26 mouse cellular contexts compared by ENCODE assay signal in genomic region chr11:29496962-29497361, GRCm38 (mm10). TPM values are rescaled to one million over a fixed set of nuclear protein-coding genes. Genes with fewer than 3 reads are reported as not detected.
DNase-seq lines count a peak whose midpoint lies in the region; ATAC-seq and TF ChIP-seq lines count a peak whose summit lies in the region.
"Had no signal": no experiment of that assay in that cellular context is flagged by ENCODE, and none has a peak within 500 bp of the region (broad histone marks: within the 10 kb centered on the region; RNA-seq: fewer than 3 reads in every experiment).

No protein-coding gene starts in this region.

- no peak overlapping the region for H3K4me3 ChIP-seq in liver, adult 2 months (ENCODE audit: insufficient read depth, low read depth, low read length)
- no peak overlapping the region for H3K4me3 ChIP-seq in liver, embryonic 12.5 days
- no peak overlapping the region; the same call in 1 of the 2 replicates for H3K4me3 ChIP-seq in bone marrow macrophage, adult 2 months (ENCODE audit: insufficient read depth, low read length)
- H3K4me3 ChIP-seq: embryonic facial prominence, embryonic 13.5 days; embryonic facial prominence, embryonic 15.5 days; erythroblast, embryonic 14.5 days; forebrain, embryonic 10.5 days; forebrain, embryonic 12.5 days had no signal

- no peak for TF ChIP-seq POLR2A in liver, adult 2 months (IDR thresholded peaks at IDR 0.05; ENCODE audit: extremely low read depth, insufficient read depth, low read length)
- no peak for TF ChIP-seq POLR2A in bone marrow macrophage, adult 2 months (IDR thresholded peaks at IDR 0.05; ENCODE audit: borderline replicate concordance, low read depth, low read length)

- intact Hi-C loops in left cerebral cortex, postnatal 4 days (cut with DNase I), result no loop called here

- 82% methylated on average over 3 of the region's 3 CpGs for WGBS in liver, adult 2 months
- WGBS in liver, embryonic 12.5 days (ENCODE audit: insufficient replicate concordance), result 71% methylated on average over 3 of the region's 3 CpGs

- no peak overlapping the region for H3K27ac ChIP-seq in liver, adult 2 months (replicated peaks; ENCODE audit: insufficient read depth, low read depth, low read length)
- no peak overlapping the region for H3K27ac ChIP-seq in liver, embryonic 12.5 days
- H3K27ac ChIP-seq in bone marrow macrophage, adult 2 months (ENCODE audit: insufficient read depth, low read depth, low read length), result peak overlapping the region; percentile 62
- H3K27ac ChIP-seq: embryonic facial prominence, embryonic 13.5 days; embryonic facial prominence, embryonic 15.5 days; forebrain, embryonic 10.5 days; forebrain, embryonic 12.5 days had no signal

- H3K27me3 ChIP-seq in liver, adult 2 months (ENCODE audit: control insufficient read depth, insufficient read depth, low read length), result no peaks in the 10 kb centered on the region
- no peaks in the 10 kb centered on the region for H3K27me3 ChIP-seq in liver, embryonic 12.5 days (replicated peaks)
- H3K27me3 ChIP-seq: embryonic facial prominence, embryonic 13.5 days; embryonic facial prominence, embryonic 15.5 days; forebrain, embryonic 12.5 days had no signal

- H3K9ac ChIP-seq in liver, adult 2 months (ENCODE audit: low read depth, low read length), result no peak overlapping the region
- no peak overlapping the region for H3K9ac ChIP-seq in liver, embryonic 12.5 days
- H3K9ac ChIP-seq: embryonic facial prominence, embryonic 13.5 days; embryonic facial prominence, embryonic 15.5 days; forebrain, embryonic 12.5 days had no signal

- no peaks in the 10 kb centered on the region for H3K36me3 ChIP-seq in liver, adult 2 months (ENCODE audit: control insufficient read depth, insufficient read depth, low read length)
- peaks cover 12% of the 10 kb centered on the region for H3K36me3 ChIP-seq in liver, embryonic 12.5 days

- H3K4me1 ChIP-seq in liver, adult 2 months (ENCODE audit: control insufficient read depth, insufficient read depth, low read length), result no peaks in the 10 kb centered on the region
- H3K4me1 ChIP-seq in liver, embryonic 12.5 days, result 0 out of 2 replicates have a peak, but pooled peaks cover 3% of the 10 kb centered on the region
- peaks cover 10% of the 10 kb centered on the region for H3K4me1 ChIP-seq in bone marrow macrophage, adult 2 months (ENCODE audit: control insufficient read depth, insufficient read depth, low read length)
- H3K4me1 ChIP-seq: embryonic facial prominence, embryonic 13.5 days; embryonic facial prominence, embryonic 15.5 days; forebrain, embryonic 10.5 days; forebrain, embryonic 12.5 days had no signal

- no peaks in the 10 kb centered on the region for H3K79me2 ChIP-seq in liver, adult 2 months (ENCODE audit: control insufficient read depth, insufficient read depth, low read length)

- H3K9me3 ChIP-seq in liver, embryonic 12.5 days (replicated peaks), result no peaks in the 10 kb centered on the region
- H3K9me3 ChIP-seq: embryonic facial prominence, embryonic 13.5 days; embryonic facial prominence, embryonic 15.5 days; forebrain, embryonic 10.5 days; forebrain, embryonic 12.5 days had no signal

- TF ChIP-seq CTCF in liver, adult 2 months (IDR thresholded peaks at IDR 0.05; ENCODE audit: low read depth, low read length), result no peak
- TF ChIP-seq CTCF in bone marrow macrophage, adult 2 months (IDR thresholded peaks at IDR 0.05; ENCODE audit: low read depth, low read length), result no peak

- DNase-seq in liver, adult 2 months (ENCODE audit: extremely low read depth, low read depth, low spot score), result peak; percentile 19
- no peak for DNase-seq in left cerebral cortex, postnatal 4 days
- no peak for DNase-seq in right cerebral cortex, adult 2 months (ENCODE audit: low spot score in 2 of 2)
- DNase-seq: adrenal gland, adult 2 months; adrenal gland, postnatal 10 days; adrenal gland, postnatal 25 days; cerebellum, adult 11-12 months; cerebellum, adult 2 months; cerebellum, adult 9-10 months; cerebellum, postnatal 10 days; cerebellum, postnatal 25 days; embryo, embryonic 11 days had no signal

- H3K4me2 ChIP-seq in liver, embryonic 12.5 days, result no peak overlapping the region
- H3K4me2 ChIP-seq: embryonic facial prominence, embryonic 13.5 days; embryonic facial prominence, embryonic 15.5 days; forebrain, embryonic 12.5 days had no signal

- ATAC-seq in liver, embryonic 12.5 days, result no peak
- ATAC-seq in granulocyte monocyte progenitor cell, adult 5-6 weeks (replicated peaks; ENCODE audit: poor library complexity, severe bottlenecking), result peak; percentile 99
- peak; percentile 79 for ATAC-seq in megakaryocyte, adult 5-6 weeks (ENCODE audit: poor library complexity, severe bottlenecking)
- ATAC-seq in monocyte, adult 5-6 weeks (replicated peaks; ENCODE audit: insufficient number of reproducible peaks, low FRiP score, low TSS enrichment, poor library complexity, severe bottlenecking), result no peak
- ATAC-seq: forebrain, embryonic 14.5 days; forebrain, embryonic 16.5 days had no signal

RNA-seq across cellular contexts. Expression of gene Prorsd1, which starts 17.9 kb away (rescaled TPM):
- 14.6 and 15.8 TPM in 2 replicates for total RNA-seq in liver, adult 2 months (2014; rRNA removed)
- 3.5 and 4.1 TPM in 2 replicates for polyA plus RNA-seq in liver, adult 2 months (2012; rRNA removed)
- 31.4 and 32.1 TPM in 2 replicates for polyA plus RNA-seq in liver, embryonic 12.5 days (2016; fragmentation: Nextera tagmentation; extraction: Ambion mirVana)
- 59.9 and 70.2 TPM in 2 replicates for polyA plus RNA-seq in bone marrow macrophage, adult 2 months (2012; ENCODE audit: insufficient read depth, insufficient read length, missing spikeins)
- 34.5 and 53.7 TPM in 2 replicates for total RNA-seq in granulocyte monocyte progenitor cell, adult 5-6 weeks (2014; fragmentation: Nextera tagmentation)
- 21.1 and 46.2 TPM in 2 replicates for total RNA-seq in granulocyte monocyte progenitor cell, adult 5-6 weeks (2017)
- total RNA-seq in megakaryocyte, adult 5-6 weeks (2015), result 27.6 and 32.4 TPM in 2 replicates
- 33.0 and 40.1 TPM in 2 replicates for total RNA-seq in megakaryocyte, adult 5-6 weeks (2017)
- 1 to 10 TPM; 3.3 to 3.8 TPM for total RNA-seq in left cerebral cortex, postnatal 4 days (2021)
- total RNA-seq in monocyte, adult 5-6 weeks (2017), result 44.8 to 68.6 TPM (median 53.3 TPM) in 3 replicates

RNA-seq across cellular contexts. Expression of gene Mtif2, which starts 29.2 kb away (rescaled TPM):
- 23.4 and 26.2 TPM in 2 replicates for total RNA-seq in liver, adult 2 months (2014; rRNA removed)
- 8.3 and 12.7 TPM in 2 replicates for polyA plus RNA-seq in liver, adult 2 months (2012; rRNA removed)
- polyA plus RNA-seq in liver, embryonic 12.5 days (2016; fragmentation: Nextera tagmentation; extraction: Ambion mirVana), result 36.2 and 37.0 TPM in 2 replicates
- polyA plus RNA-seq in bone marrow macrophage, adult 2 months (2012; ENCODE audit: insufficient read depth, insufficient read length, missing spikeins), result 28.1 and 29.9 TPM in 2 replicates
- 26.6 and 36.1 TPM in 2 replicates for total RNA-seq in granulocyte monocyte progenitor cell, adult 5-6 weeks (2014; fragmentation: Nextera tagmentation)
- 59.9 and 69.5 TPM in 2 replicates for total RNA-seq in granulocyte monocyte progenitor cell, adult 5-6 weeks (2017)
- total RNA-seq in megakaryocyte, adult 5-6 weeks (2015), result 11.4 and 14.3 TPM in 2 replicates
- total RNA-seq in megakaryocyte, adult 5-6 weeks (2017), result 35.4 and 35.9 TPM in 2 replicates
- 10 to 100 TPM; 33.2 to 40.3 TPM for total RNA-seq in left cerebral cortex, postnatal 4 days (2021)
- 41.4 to 52.9 TPM (median 44.3 TPM) in 3 replicates for total RNA-seq in monocyte, adult 5-6 weeks (2017)

RNA-seq across cellular contexts. Expression of gene Clhc1, which starts 50.8 kb away (rescaled TPM):
- total RNA-seq in liver, adult 2 months (2014; rRNA removed), result 0.28 TPM in 1 of 2 replicates, not detected in the other
- polyA plus RNA-seq in liver, adult 2 months (2012; rRNA removed), result not detected in 2 replicates
- polyA plus RNA-seq in liver, embryonic 12.5 days (2016; fragmentation: Nextera tagmentation; extraction: Ambion mirVana), result 0.21 and 0.23 TPM in 2 replicates
- polyA plus RNA-seq in bone marrow macrophage, adult 2 months (2012; ENCODE audit: insufficient read depth, insufficient read length, missing spikeins), result 1.2 TPM in 1 of 2 replicates, not detected in the other
- 1.2 TPM in 1 of 2 replicates, not detected in the other for total RNA-seq in granulocyte monocyte progenitor cell, adult 5-6 weeks (2014; fragmentation: Nextera tagmentation)
- total RNA-seq in granulocyte monocyte progenitor cell, adult 5-6 weeks (2017), result 0.47 TPM in 1 of 2 replicates, not detected in the other
- total RNA-seq in megakaryocyte, adult 5-6 weeks (2015), result 0.41 and 0.49 TPM in 2 replicates
- total RNA-seq in megakaryocyte, adult 5-6 weeks (2017), result 0.04 TPM in 1 of 2 replicates, not detected in the other
- under 1 TPM in 1 of 2 experiments, not detected in 1; 0.32 TPM for total RNA-seq in left cerebral cortex, postnatal 4 days (2021)
- 0.21 to 4.8 TPM (median 2.6 TPM) in 3 replicates for total RNA-seq in monocyte, adult 5-6 weeks (2017)
- polyA plus RNA-seq: adrenal gland, adult 2 months; C2C12; embryonic facial prominence, embryonic 11.5 days; erythroblast, embryonic 14.5 days had no signal

RNA-seq across cellular contexts. Expression of gene Rps27a, which starts 50.9 kb away (rescaled TPM):
- 499 and 521 TPM in 2 replicates for total RNA-seq in liver, adult 2 months (2014; rRNA removed)
- polyA plus RNA-seq in liver, adult 2 months (2012; rRNA removed), result 58.8 and 67.0 TPM in 2 replicates
- polyA plus RNA-seq in liver, embryonic 12.5 days (2016; fragmentation: Nextera tagmentation; extraction: Ambion mirVana), result 1,007 and 1,054 TPM in 2 replicates
- 2,179 and 2,314 TPM in 2 replicates for polyA plus RNA-seq in bone marrow macrophage, adult 2 months (2012; ENCODE audit: insufficient read depth, insufficient read length, missing spikeins)
- total RNA-seq in granulocyte monocyte progenitor cell, adult 5-6 weeks (2014; fragmentation: Nextera tagmentation), result 4,428 and 5,155 TPM in 2 replicates
- total RNA-seq in granulocyte monocyte progenitor cell, adult 5-6 weeks (2017), result 1,402 and 1,539 TPM in 2 replicates
- 1,480 and 1,646 TPM in 2 replicates for total RNA-seq in megakaryocyte, adult 5-6 weeks (2015)
- 732 and 809 TPM in 2 replicates for total RNA-seq in megakaryocyte, adult 5-6 weeks (2017)
- 100 to 1,000 TPM; 652 to 712 TPM for total RNA-seq in left cerebral cortex, postnatal 4 days (2021)
- 741 to 1,421 TPM (median 1,167 TPM) in 3 replicates for total RNA-seq in monocyte, adult 5-6 weeks (2017)

Comparison
In these comparisons a context has a peak if more than half of its experiments do, and no peak if none do; other contexts are left out.
1. ATAC-seq: peak in granulocyte monocyte progenitor cell, adult 5-6 weeks (single experiment) and megakaryocyte, adult 5-6 weeks (single experiment); none in liver, embryonic 12.5 days (single experiment) and monocyte, adult 5-6 weeks (single experiment).